Mouse (Mus musculus): ENCODE data around the gene Nt5c2.

DNA sequence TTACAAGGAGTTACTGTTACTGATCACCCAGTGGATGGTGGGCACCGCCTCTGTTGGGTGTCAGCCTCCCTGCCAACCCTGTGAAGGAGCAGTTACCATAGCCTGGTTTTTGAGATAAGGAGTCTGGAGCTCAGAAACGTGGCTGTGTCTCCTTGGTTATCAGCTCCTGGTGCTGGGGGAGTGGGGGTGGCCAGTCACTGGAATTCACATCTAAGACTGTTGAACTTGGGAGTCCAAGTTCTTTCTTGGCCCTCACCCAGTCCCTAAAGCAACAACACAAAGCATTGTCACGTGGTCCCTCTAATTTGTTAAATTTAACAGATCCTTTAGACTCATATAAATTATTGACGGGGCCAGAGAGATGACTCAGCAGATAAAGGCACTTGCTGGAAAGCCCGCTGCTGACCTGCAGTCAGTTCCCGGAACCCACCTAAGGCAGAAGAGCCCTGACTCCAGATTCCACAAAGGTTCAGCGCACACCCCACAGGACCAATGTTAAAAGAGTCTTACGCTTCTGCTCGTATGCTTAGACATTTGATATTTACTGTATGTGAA lies 165.4 kb downstream of the Nt5c2 start:
- TF ChIP-seq EP300 (IDR thresholded peaks at IDR 0.05), result no peak
- TF ChIP-seq CTCF (IDR thresholded peaks at IDR 0.05), result no peak

All from lung, postnatal 0 days (tissue).